Comparison of ENCODE assay signal across 37 mouse cellular contexts in genomic region chr11:69114621-69115020, GRCm38 (mm10). TPM values are rescaled to one million over a fixed set of nuclear protein-coding genes. Genes with fewer than 3 reads are reported as not detected.
"Had no signal": no experiment of that assay in that cellular context is flagged by ENCODE, and none has a peak within 500 bp of the region (broad histone marks: within the 10 kb centered on the region; RNA-seq: fewer than 3 reads in every experiment).

No protein-coding gene starts in this region.

- H3K27me3 ChIP-seq: limb, embryonic 15.5 days; lung, embryonic 15.5 days; midbrain, embryonic 15.5 days had no signal

- H3K4me2 ChIP-seq: limb, embryonic 12.5 days; limb, embryonic 13.5 days; limb, embryonic 15.5 days; liver, embryonic 11.5 days; liver, embryonic 12.5 days; liver, embryonic 13.5 days; liver, embryonic 15.5 days; lung, embryonic 14.5 days; lung, embryonic 15.5 days; midbrain, embryonic 12.5 days; midbrain, embryonic 13.5 days; midbrain, embryonic 15.5 days; neural tube, embryonic 12.5 days; neural tube, embryonic 13.5 days had no signal

- H3K4me3 ChIP-seq: limb, embryonic 10.5 days; limb, embryonic 12.5 days; limb, embryonic 13.5 days; limb, embryonic 15.5 days; liver, embryonic 12.5 days; liver, embryonic 13.5 days; liver, embryonic 15.5 days; lung, embryonic 15.5 days; midbrain, embryonic 10.5 days; midbrain, embryonic 12.5 days; midbrain, embryonic 13.5 days; midbrain, embryonic 15.5 days; myocyte; neural tube, embryonic 12.5 days; neural tube, embryonic 13.5 days had no signal

- DNase-seq: left cerebral cortex, postnatal 4 days; liver, embryonic 13.5 days; liver, postnatal 0 days; lung, adult 18-20 months; lung, adult 2 months; lung, embryonic 14.5 days; lung, postnatal 10 days; lung, postnatal 14 days; lung, postnatal 36 days; lung, postnatal 4 days; midbrain, embryonic 14.5 days had no signal

- H3K9me3 ChIP-seq: limb, embryonic 10.5 days; limb, embryonic 12.5 days; limb, embryonic 13.5 days; limb, embryonic 15.5 days; liver, embryonic 12.5 days; liver, embryonic 13.5 days; liver, embryonic 15.5 days; lung, embryonic 15.5 days; megakaryocyte, embryonic 14.5 days; midbrain, embryonic 10.5 days; midbrain, embryonic 12.5 days; midbrain, embryonic 13.5 days; midbrain, embryonic 15.5 days; neural tube, embryonic 12.5 days; neural tube, embryonic 13.5 days had no signal

- H3K9ac ChIP-seq: limb, embryonic 12.5 days; limb, embryonic 13.5 days; limb, embryonic 15.5 days; liver, embryonic 12.5 days; liver, embryonic 13.5 days; liver, embryonic 14.5 days; liver, embryonic 15.5 days; liver, postnatal 0 days; lung, embryonic 14.5 days; lung, embryonic 15.5 days; midbrain, embryonic 12.5 days; midbrain, embryonic 13.5 days; midbrain, embryonic 15.5 days; neural tube, embryonic 12.5 days; neural tube, embryonic 13.5 days had no signal

- H3K36me3 ChIP-seq: limb, embryonic 12.5 days; liver, embryonic 13.5 days; midbrain, embryonic 12.5 days; midbrain, embryonic 15.5 days had no signal

- H3K27ac ChIP-seq: limb, embryonic 10.5 days; limb, embryonic 12.5 days; limb, embryonic 13.5 days; limb, embryonic 15.5 days; liver, embryonic 12.5 days; liver, embryonic 13.5 days; liver, embryonic 14.5 days; liver, embryonic 15.5 days; lung, embryonic 15.5 days; macrophage; midbrain, embryonic 10.5 days; midbrain, embryonic 12.5 days; midbrain, embryonic 13.5 days; midbrain, embryonic 15.5 days; neural tube, embryonic 12.5 days; neural tube, embryonic 13.5 days had no signal

- ATAC-seq: liver, embryonic 12.5 days; liver, postnatal 0 days; lung, postnatal 0 days; midbrain, embryonic 13.5 days; midbrain, embryonic 15.5 days; midbrain, embryonic 16.5 days had no signal

RNA-seq across cellular contexts. Expression of gene Hes7, which starts 5.6 kb away (rescaled TPM):
- total RNA-seq: megakaryocyte progenitor cell, adult 5-6 weeks; megakaryocyte, adult 5-6 weeks; megakaryocyte-erythroid progenitor cell, adult 5-6 weeks; monocyte, adult 5-6 weeks had no signal
- polyA plus RNA-seq: macrophage had no signal

RNA-seq across cellular contexts. Expression of gene 9130213A22Rik, which starts 7.8 kb away (rescaled TPM):
- total RNA-seq: megakaryocyte progenitor cell, adult 5-6 weeks; megakaryocyte, adult 5-6 weeks; megakaryocyte-erythroid progenitor cell, adult 5-6 weeks; monocyte, adult 5-6 weeks had no signal
- polyA plus RNA-seq: liver, embryonic 13.5 days; liver, embryonic 16.5 days; midbrain, embryonic 13.5 days; neural tube, embryonic 11.5 days; neural tube, embryonic 12.5 days had no signal

RNA-seq across cellular contexts. Expression of gene Aloxe3, which starts 11.1 kb away (rescaled TPM):
- total RNA-seq: megakaryocyte progenitor cell, adult 5-6 weeks; megakaryocyte-erythroid progenitor cell, adult 5-6 weeks had no signal
- polyA plus RNA-seq: liver, embryonic 11.5 days; liver, embryonic 12.5 days; liver, embryonic 13.5 days; liver, embryonic 15.5 days; macrophage; neural tube, embryonic 12.5 days had no signal
